Mouse (Mus musculus) lung, embryonic 14.5 days (tissue): ENCODE measurements around the gene Syngr3. TPM values are rescaled to one million over a fixed set of nuclear protein-coding genes. Genes with fewer than 3 reads are reported as not detected.

Experiments used
- ATAC-seq: fragments of 200-750 bp; cut with Nextera tagmentation; 2 replicates; pipeline ENCODE4 v1.8.0; 2017; ENCODE audit warnings: mild to moderate bottlenecking, moderate TSS enrichment, moderate library complexity; ENCODE audit not compliant: insufficient read depth
- DNase-seq: peaks from one replicate; pipeline ENCODE4 v3.0.0-alpha.2; 2015
- H3K27ac ChIP-seq: fragments of 300-500 bp; sonication (generic); 2 replicates; pipeline ENCODE4 v1.5.1; 2014; ENCODE audit warnings: low read depth, mild to moderate bottlenecking, moderate library complexity
- H3K27me3 ChIP-seq: fragments of 300-500 bp; sonication (generic); 2 replicates; pipeline ENCODE4 v1.6.1; 2014; ENCODE audit warnings: low read length, control low read depth; ENCODE audit not compliant: insufficient read depth
- H3K36me3 ChIP-seq: fragments of 300-500 bp; sonication (generic); 2 replicates; pipeline ENCODE4 v1.6.1; 2014; ENCODE audit warnings: control low read depth; ENCODE audit not compliant: insufficient read depth
- H3K4me1 ChIP-seq: fragments of 300-500 bp; sonication (generic); 2 replicates; pipeline ENCODE4 v1.6.1; 2014; ENCODE audit warnings: antibody characterized with exemption, control low read depth; ENCODE audit not compliant: insufficient read depth
- H3K4me2 ChIP-seq: fragments of 300-500 bp; sonication (generic); 2 replicates; pipeline ENCODE4 v1.6.1; 2014; ENCODE audit warnings: mild to moderate bottlenecking
- H3K4me3 ChIP-seq: fragments of 300-500 bp; sonication (generic); 2 replicates; pipeline ENCODE4 v1.5.1; 2014; ENCODE audit warnings: low read depth, low read length
- H3K9ac ChIP-seq: fragments of 300-500 bp; sonication (generic); 2 replicates; pipeline ENCODE4 v1.6.1; 2014
- H3K9me3 ChIP-seq: fragments of 300-500 bp; sonication (generic); 2 replicates; pipeline ENCODE4 v1.6.1; 2016; ENCODE audit warnings: low read depth, low read length, control low read depth
- CTCF ChIP-seq: IDR thresholded peaks from 2 replicates; pipeline ENCODE4 v1.5.1; 2016; ENCODE audit warnings: antibody characterized with exemption, low read depth
- WGBS: fragments of 180-500 bp; shearing (Covaris S2); extraction: QIAGEN DNeasy Blood & Tissue Kit; methylation state at CpG from one replicate; pipeline ENCODE4 v1.1.7; 2014; 5-methylcytosine and 5-hydroxymethylcytosine counted together
- polyA plus RNA-seq: library from polyadenylated mRNA; unstranded; fragments of >200 nt; fragmentation: Nextera tagmentation; extraction: Ambion mirVana; gene quantifications from 2 replicates; pipeline ENCODE4 v1.2.1, GENCODE M21; 2014

Syngr3 gene
- polyA plus RNA-seq, 1 experiment from 2014 or later, result 0.83 TPM

DNA sequence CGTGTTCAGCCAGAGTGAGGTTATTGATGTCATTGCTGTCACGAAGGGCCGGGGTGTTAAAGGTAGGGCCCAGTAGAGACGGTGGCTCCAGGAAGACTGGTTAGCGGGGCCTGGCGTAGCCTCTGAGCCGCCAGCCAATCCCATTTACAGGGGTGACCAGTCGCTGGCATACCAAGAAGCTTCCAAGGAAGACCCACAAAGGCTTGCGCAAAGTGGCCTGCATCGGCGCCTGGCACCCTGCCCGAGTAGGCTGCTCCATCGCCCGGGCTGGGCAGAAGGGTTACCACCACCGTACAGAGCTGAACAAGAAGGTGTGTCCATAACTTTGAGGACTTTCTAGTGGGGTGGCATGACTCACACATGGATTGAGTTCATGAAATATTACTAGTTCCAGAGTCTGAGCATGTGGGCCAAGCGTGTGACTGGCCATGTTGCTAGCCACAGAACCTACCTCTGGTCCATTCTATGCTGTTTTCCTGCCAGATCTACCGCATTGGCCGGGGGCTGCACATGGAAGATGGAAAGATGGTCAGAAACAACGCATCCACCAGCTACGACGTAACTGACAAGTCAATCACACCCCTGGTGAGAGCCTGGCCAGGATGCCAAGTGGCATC, 43.8 kb upstream of the Syngr3 start:
- WGBS, result 87% methylated on average over 21 of the region's 21 CpGs

DNA sequence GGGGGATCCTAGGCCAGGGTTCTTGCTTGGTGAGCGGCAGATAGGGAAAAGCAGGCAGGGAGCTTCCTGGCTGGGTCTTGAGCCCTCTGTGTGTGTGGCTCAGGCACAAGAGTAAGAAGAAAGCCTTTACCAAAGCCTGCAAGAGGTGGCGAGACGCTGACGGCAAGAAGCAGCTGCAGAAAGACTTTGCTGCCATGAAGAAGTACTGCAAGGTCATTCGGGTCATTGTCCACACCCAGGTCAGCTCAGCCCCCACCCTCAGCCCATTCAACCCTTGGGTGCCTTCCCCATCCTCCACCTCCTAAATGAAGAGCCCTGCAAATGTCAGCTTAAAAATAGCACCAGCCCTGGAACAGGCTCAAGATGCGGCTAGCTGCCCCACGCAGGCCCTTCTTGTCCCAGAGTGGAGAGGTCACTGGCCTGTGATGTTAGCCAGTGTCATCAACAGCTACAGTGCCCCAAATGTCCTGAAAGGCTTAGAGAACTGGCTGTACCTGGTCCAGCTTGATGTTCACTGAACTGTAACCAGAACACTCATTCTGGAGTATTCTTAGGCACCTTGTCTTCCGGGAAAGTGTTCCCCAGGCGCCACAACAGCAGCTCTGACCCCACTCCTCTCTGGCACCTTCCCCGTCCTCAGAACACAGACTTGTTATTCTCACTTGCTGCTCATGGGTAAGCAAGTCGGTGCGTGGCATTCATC, 42.6 kb upstream of the Syngr3 start:
- Histone ChIP-seq H3K9me3 (no peaks in the 10 kb centered on the region), H3K27me3 (no peaks in the 10 kb centered on the region), H3K36me3 (no peaks in the 10 kb centered on the region), H3K4me2 (no peak overlapping the region), H3K9ac (no peak overlapping the region), H3K4me1 (peaks cover 10% of the 10 kb centered on the region), H3K27ac (no peak overlapping the region), H3K4me3 (no peak overlapping the region)
- no peak for ATAC-seq
- no peak for TF ChIP-seq CTCF
- WGBS, result 78% methylated on average over 12 of the region's 12 CpGs
- no peak for DNase-seq

More for the DNA sequence above, 43.8 kb upstream of the Syngr3 start:
- Histone ChIP-seq H3K4me3 (no peak overlapping the region), H3K27ac (no peak overlapping the region), H3K27me3 (no peaks in the 10 kb centered on the region), H3K9ac (no peak overlapping the region), H3K4me1 (peaks cover 11% of the 10 kb centered on the region), H3K36me3 (no peaks in the 10 kb centered on the region), H3K4me2 (no peak overlapping the region), H3K9me3 (no peaks in the 10 kb centered on the region)
- TF ChIP-seq CTCF, result no peak
- no peak for DNase-seq
- ATAC-seq, result no peak

DNA sequence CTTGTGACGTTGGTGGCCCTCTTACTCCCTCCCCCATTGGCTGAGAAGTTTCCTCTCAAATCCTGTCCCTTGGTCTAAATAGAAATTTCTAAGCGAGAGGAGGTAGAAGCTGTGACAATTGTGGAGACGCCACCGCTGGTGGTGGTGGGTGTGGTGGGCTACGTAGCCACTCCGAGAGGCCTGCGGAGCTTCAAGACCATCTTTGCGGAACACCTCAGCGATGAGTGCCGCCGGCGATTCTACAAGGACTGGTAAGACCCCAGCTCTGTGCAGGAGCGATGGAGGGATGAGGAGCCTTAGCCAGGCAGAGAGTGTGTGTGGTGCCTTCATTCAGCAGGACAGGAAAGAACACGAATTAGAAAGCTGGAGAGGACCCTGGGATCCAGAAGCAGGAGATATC, 41.0 kb upstream of the Syngr3 start:
- DNase-seq, result no peak
- Histone ChIP-seq H3K4me3 (no peak overlapping the region), H3K4me1 (peaks cover under 1% of the 10 kb centered on the region), H3K27ac (no peak overlapping the region), H3K9me3 (no peaks in the 10 kb centered on the region), H3K9ac (no peak overlapping the region), H3K36me3 (no peaks in the 10 kb centered on the region), H3K4me2 (no peak overlapping the region), H3K27me3 (no peaks in the 10 kb centered on the region)
- no peak for TF ChIP-seq CTCF
- ATAC-seq, result no peak
- 77% methylated on average over 14 of the region's 14 CpGs for WGBS

DNA sequence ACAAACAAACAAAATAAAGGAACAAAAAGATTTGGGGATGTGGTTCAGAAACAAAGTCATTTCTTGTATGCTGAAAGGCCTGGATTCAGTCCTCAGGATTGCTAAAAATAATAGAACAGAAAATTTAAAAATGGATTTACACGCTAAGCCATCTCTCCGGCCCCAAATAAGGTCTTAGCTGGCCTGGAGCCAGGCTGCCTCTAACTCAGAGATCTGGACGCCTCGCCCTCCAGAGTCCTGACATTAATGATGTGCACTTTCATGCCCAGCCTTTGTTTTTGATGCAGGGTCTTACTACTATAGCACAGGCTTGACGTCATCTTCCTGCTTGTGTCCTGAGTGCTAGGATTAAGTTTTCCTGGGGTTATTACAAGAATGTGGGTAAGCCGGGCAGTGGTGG, 39.3 kb upstream of the Syngr3 start:
- Histone ChIP-seq H3K9me3 (no peaks in the 10 kb centered on the region), H3K36me3 (no peaks in the 10 kb centered on the region), H3K27ac (no peak overlapping the region), H3K4me2 (no peak overlapping the region), H3K27me3 (no peaks in the 10 kb centered on the region), H3K9ac (no peak overlapping the region), H3K4me1 (no peaks in the 10 kb centered on the region), H3K4me3 (no peak overlapping the region)
- TF ChIP-seq CTCF, result no peak
- 52% methylated on average over 6 of the region's 6 CpGs for WGBS
- no peak for ATAC-seq
- peak; percentile 62 for DNase-seq

DNA sequence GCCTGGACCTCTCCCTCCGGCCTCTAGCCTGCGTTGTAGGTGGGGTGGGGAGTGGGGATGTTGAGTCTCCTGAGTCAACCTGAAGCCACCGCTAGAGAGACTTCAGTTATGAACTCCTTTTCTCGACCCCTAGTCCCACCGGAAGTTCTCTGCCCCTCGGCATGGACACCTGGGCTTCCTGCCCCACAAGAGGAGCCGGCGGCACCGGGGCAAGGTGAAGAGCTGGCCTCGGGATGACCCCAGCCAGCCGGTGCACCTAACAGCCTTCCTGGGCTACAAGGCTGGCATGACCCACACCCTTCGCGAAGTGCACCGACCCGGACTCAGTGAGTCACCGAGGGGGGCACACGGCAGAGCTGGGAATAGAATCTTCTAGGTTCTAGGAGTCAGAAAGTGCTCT, 38.4 kb upstream of the Syngr3 start:
- TF ChIP-seq CTCF, result no peak
- no peak overlapping the region for H3K9ac ChIP-seq
- WGBS, result 58% methylated on average over 17 of the region's 17 CpGs

DNA sequence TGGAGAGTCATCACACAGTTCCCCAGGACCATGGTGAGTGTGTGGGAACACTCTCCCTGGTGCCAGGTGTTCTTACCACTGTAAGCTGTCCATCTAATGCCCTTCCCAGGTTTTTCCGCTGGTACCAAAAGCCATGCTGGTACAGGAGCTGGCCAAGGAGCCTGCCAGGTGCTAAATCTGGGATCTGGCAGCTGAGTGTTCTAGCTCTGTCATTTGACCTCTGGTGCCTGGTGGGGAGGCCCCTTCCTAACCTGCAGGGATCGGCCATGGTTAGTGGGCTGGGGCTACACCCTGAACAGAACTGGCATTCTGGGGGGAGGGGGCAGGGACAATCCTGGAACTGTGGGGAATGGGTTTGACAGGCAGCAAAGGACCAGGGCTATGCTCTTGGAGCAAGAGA, 37.9 kb upstream of the Syngr3 start, which contains the start of gene Rpl3l:
TSS of gene Rpl3l (plus strand) at position 203 of the 400 bp plus-strand sequence.
- 69% methylated on average over 2 of the region's 2 CpGs for WGBS
- peaks cover 2% of the 10 kb centered on the region for H3K36me3 ChIP-seq
- H3K4me1 ChIP-seq, result 0 out of 2 replicates have a peak, but pooled peaks cover 2% of the 10 kb centered on the region
- H3K4me3 ChIP-seq, result no peak within 1 kb of the TSS
- H3K9ac ChIP-seq, result no peak within 1 kb of the TSS
- no peak within 1 kb of the TSS for H3K27ac ChIP-seq
- TF ChIP-seq CTCF, result no peak
- DNase-seq, result no peak
- H3K4me2 ChIP-seq, result no peak within 1 kb of the TSS
- no peaks in the 10 kb centered on the region for H3K27me3 ChIP-seq
- no peaks in the 10 kb centered on the region for H3K9me3 ChIP-seq
- ATAC-seq, result no peak

More for the DNA sequence above, 38.4 kb upstream of the Syngr3 start:
- Histone ChIP-seq H3K4me2 (no peak overlapping the region), H3K4me3 (no peak overlapping the region), H3K27me3 (no peaks in the 10 kb centered on the region), H3K27ac (no peak overlapping the region), H3K36me3 (no peaks in the 10 kb centered on the region), H3K9me3 (no peaks in the 10 kb centered on the region), H3K4me1 (0 out of 2 replicates have a peak, but pooled peaks cover 2% of the 10 kb centered on the region)
- DNase-seq (no peak), ATAC-seq (no peak)

DNA sequence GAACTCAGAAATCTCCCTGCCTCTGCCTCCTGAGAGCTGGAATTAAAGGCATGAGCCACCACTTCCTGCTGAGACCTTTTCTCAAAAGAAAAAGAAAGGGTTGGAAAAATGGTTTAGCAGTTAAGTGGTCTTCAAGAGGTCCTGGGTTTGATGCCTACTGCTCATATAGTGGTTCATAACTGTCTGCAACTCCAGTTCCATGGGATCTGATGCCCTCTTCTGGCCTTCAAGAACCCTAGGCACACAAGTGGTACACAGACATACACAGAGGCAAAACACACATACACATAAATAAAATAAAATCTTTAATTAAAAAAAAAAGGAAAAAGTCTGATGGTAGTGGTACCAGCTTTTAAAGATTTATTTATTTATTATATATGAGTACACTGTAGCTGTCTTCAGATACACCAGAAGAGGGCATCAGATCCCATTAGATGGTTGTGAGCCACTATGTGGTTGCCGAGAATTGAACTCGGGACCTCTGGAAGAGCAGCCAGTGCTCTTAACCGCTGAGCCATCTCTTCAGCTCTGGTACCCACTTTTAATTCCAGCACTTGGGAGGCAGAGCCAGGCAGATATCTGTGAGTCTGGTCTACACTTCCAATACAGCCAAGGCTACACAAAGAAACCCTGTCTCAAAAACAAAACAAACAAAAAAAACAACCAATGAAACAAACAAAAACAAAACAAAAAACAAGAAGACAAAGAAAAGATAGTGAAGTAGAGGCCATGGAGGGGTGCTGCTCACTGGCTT, 36.1 kb upstream of the Syngr3 start:
- Histone ChIP-seq H3K4me3 (no peak overlapping the region), H3K27me3 (no peaks in the 10 kb centered on the region), H3K9ac (no peak overlapping the region), H3K4me1 (0 out of 2 replicates have a peak, but pooled peaks cover 5% of the 10 kb centered on the region), H3K4me2 (no peak overlapping the region), H3K9me3 (no peaks in the 10 kb centered on the region), H3K27ac (no peak overlapping the region), H3K36me3 (peaks cover 19% of the 10 kb centered on the region)
- no peak for TF ChIP-seq CTCF
- 71% methylated on average over 3 of the region's 3 CpGs for WGBS
- no peak for ATAC-seq
- no peak for DNase-seq
